22 mouse cellular contexts compared by ENCODE assay signal in the genomic region with DNA sequence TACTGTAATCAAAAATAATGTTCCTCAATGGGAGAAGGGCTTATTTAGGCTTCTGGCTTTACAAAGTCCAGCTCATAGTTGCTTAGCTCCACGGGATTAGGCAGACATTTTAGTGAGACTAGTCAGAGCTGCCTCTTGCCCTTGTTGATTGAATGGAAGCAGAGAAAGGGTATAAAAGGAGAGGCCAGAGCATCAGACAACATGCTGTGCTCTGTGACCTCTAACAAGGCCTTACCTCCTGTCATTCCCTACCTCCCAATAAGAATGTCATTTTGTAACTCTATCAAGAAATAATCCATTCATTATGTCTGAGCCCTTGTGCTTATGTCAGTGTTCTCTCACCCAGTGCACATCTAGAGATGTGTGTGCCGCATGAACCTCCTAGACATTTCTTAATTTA.
DNase-seq lines count a peak whose midpoint lies in the region; ATAC-seq and TF ChIP-seq lines count a peak whose summit lies in the region.
"Had no signal": no experiment of that assay in that cellular context is flagged by ENCODE, and none has a peak within 500 bp of the region (broad histone marks: within the 10 kb centered on the region; RNA-seq: fewer than 3 reads in every experiment).

No protein-coding gene starts in this region.

- ATAC-seq in hindbrain, postnatal 0 days, result no peak
- peak; percentile 82; the same call in 1 of the 2 replicates for ATAC-seq in midbrain, embryonic 12.5 days (ENCODE audit: low FRiP score, low read depth)
- no peak for ATAC-seq in midbrain, embryonic 13.5 days
- ATAC-seq in CD4-positive, CD25-positive, alpha-beta regulatory T cell, adult 4 months, result no peak
- ATAC-seq in megakaryocyte-erythroid progenitor cell, adult 5-6 weeks (replicated peaks; ENCODE audit: low FRiP score, low TSS enrichment, poor library complexity, severe bottlenecking), result no peak
- ATAC-seq: activated CD4-positive, CD25-positive, alpha-beta regulatory T cell, adult 4 months; forebrain, embryonic 16.5 days; hindbrain, embryonic 16.5 days had no signal

- TF ChIP-seq CTCF in hindbrain, postnatal 0 days (IDR thresholded peaks at IDR 0.05; ENCODE audit: low read depth), result no peak
- TF ChIP-seq CTCF in brain, embryonic 14.5 days (IDR thresholded peaks at IDR 0.05; ENCODE audit: borderline replicate concordance, extremely low read depth, insufficient read depth, insufficient read length), result no peak

- DNase-seq in hindbrain, embryonic 10.5 days (ENCODE audit: low spot score), result peak; percentile 9
- no peak for DNase-seq in hindbrain, postnatal 0 days (ENCODE audit: low spot score)
- DNase-seq in brain, embryonic 14.5 days (ENCODE audit: low read depth), result peak; percentile 6
- DNase-seq: adrenal gland, postnatal 14 days; cerebellum, adult 18-20 months; cerebellum, adult 9-11 months; gastrocnemius, postnatal 14 days; heart, adult 2 months; heart, postnatal 14 days; kidney, adult 11 months had no signal

- H3K4me2 ChIP-seq in hindbrain, postnatal 0 days (ENCODE audit: low read depth, low read length), result no peak overlapping the region
- no peak overlapping the region for H3K4me2 ChIP-seq in midbrain, embryonic 12.5 days (replicated peaks)
- H3K4me2 ChIP-seq in midbrain, embryonic 13.5 days (replicated peaks), result no peak overlapping the region
- H3K4me2 ChIP-seq: embryonic facial prominence, embryonic 15.5 days; forebrain, embryonic 12.5 days; heart, embryonic 11.5 days; heart, embryonic 15.5 days had no signal

- TF ChIP-seq POLR2A in brain, embryonic 14.5 days (IDR thresholded peaks at IDR 0.05; ENCODE audit: borderline replicate concordance, extremely low read depth, insufficient read depth, insufficient read length, poor library complexity, severe bottlenecking), result no peak

- H3K9ac ChIP-seq in hindbrain, postnatal 0 days (replicated peaks; ENCODE audit: low read length), result no peak overlapping the region
- no peak overlapping the region for H3K9ac ChIP-seq in midbrain, embryonic 12.5 days (replicated peaks)
- no peak overlapping the region for H3K9ac ChIP-seq in midbrain, embryonic 13.5 days (replicated peaks)
- H3K9ac ChIP-seq: embryonic facial prominence, embryonic 15.5 days; forebrain, embryonic 12.5 days; heart, embryonic 15.5 days had no signal

- H3K27me3 ChIP-seq in hindbrain, embryonic 10.5 days (ENCODE audit: insufficient read depth, poor library complexity, severe bottlenecking), result peaks cover 9% of the 10 kb centered on the region; the same call in 1 of the 2 replicates
- H3K27me3 ChIP-seq in hindbrain, postnatal 0 days (ENCODE audit: insufficient read depth, low read length), result no peaks in the 10 kb centered on the region
- no peaks in the 10 kb centered on the region for H3K27me3 ChIP-seq in midbrain, embryonic 12.5 days
- no peaks in the 10 kb centered on the region for H3K27me3 ChIP-seq in midbrain, embryonic 13.5 days
- H3K27me3 ChIP-seq: embryonic facial prominence, embryonic 15.5 days; forebrain, embryonic 12.5 days; heart, embryonic 15.5 days had no signal

- H3K4me1 ChIP-seq in hindbrain, embryonic 10.5 days (replicated peaks), result peaks cover 6% of the 10 kb centered on the region; the same call in 1 of the 2 replicates
- no peaks in the 10 kb centered on the region for H3K4me1 ChIP-seq in hindbrain, postnatal 0 days (ENCODE audit: insufficient read depth, low read length)
- H3K4me1 ChIP-seq in midbrain, embryonic 12.5 days, result no peaks in the 10 kb centered on the region
- H3K4me1 ChIP-seq in midbrain, embryonic 13.5 days (replicated peaks), result no peaks in the 10 kb centered on the region
- H3K4me1 ChIP-seq: embryonic facial prominence, embryonic 15.5 days; heart, embryonic 15.5 days had no signal

- no peaks in the 10 kb centered on the region for H3K9me3 ChIP-seq in hindbrain, embryonic 10.5 days
- H3K9me3 ChIP-seq in hindbrain, postnatal 0 days (ENCODE audit: low read length), result no peaks in the 10 kb centered on the region
- no peaks in the 10 kb centered on the region for H3K9me3 ChIP-seq in midbrain, embryonic 12.5 days
- H3K9me3 ChIP-seq in midbrain, embryonic 13.5 days, result no peaks in the 10 kb centered on the region
- H3K9me3 ChIP-seq: embryonic facial prominence, embryonic 15.5 days; forebrain, embryonic 12.5 days; heart, embryonic 15.5 days had no signal

- H3K27ac ChIP-seq in hindbrain, embryonic 10.5 days, result no peak overlapping the region
- H3K27ac ChIP-seq in hindbrain, postnatal 0 days, result no peak overlapping the region
- H3K27ac ChIP-seq in midbrain, embryonic 12.5 days (replicated peaks), result no peak overlapping the region
- no peak overlapping the region for H3K27ac ChIP-seq in midbrain, embryonic 13.5 days
- H3K27ac ChIP-seq: embryonic facial prominence, embryonic 15.5 days; forebrain, embryonic 12.5 days; heart, adult 2 months; heart, embryonic 15.5 days had no signal

- no peak overlapping the region for H3K4me3 ChIP-seq in hindbrain, embryonic 10.5 days
- H3K4me3 ChIP-seq in hindbrain, postnatal 0 days (ENCODE audit: low read length), result no peak overlapping the region
- no peak overlapping the region for H3K4me3 ChIP-seq in midbrain, embryonic 12.5 days
- no peak overlapping the region for H3K4me3 ChIP-seq in midbrain, embryonic 13.5 days (replicated peaks)
- H3K4me3 ChIP-seq: embryonic facial prominence, embryonic 15.5 days; erythroblast, embryonic 14.5 days; forebrain, embryonic 12.5 days; heart, adult 2 months; heart, embryonic 15.5 days had no signal

- 36% methylated on average over 2 of the region's 2 CpGs for WGBS in hindbrain, embryonic 10.5 days
- 30% methylated on average over 2 of the region's 2 CpGs for WGBS in hindbrain, postnatal 0 days
- 16% methylated on average over 2 of the region's 2 CpGs for WGBS in midbrain, embryonic 12.5 days
- WGBS in midbrain, embryonic 13.5 days, result 11% methylated on average over 2 of the region's 2 CpGs

- H3K36me3 ChIP-seq in hindbrain, embryonic 10.5 days, result no peaks in the 10 kb centered on the region
- no peaks in the 10 kb centered on the region for H3K36me3 ChIP-seq in hindbrain, postnatal 0 days (ENCODE audit: insufficient read depth, low read length)
- no peaks in the 10 kb centered on the region for H3K36me3 ChIP-seq in midbrain, embryonic 12.5 days
- no peaks in the 10 kb centered on the region for H3K36me3 ChIP-seq in midbrain, embryonic 13.5 days
- H3K36me3 ChIP-seq: embryonic facial prominence, embryonic 15.5 days; forebrain, embryonic 12.5 days; heart, embryonic 15.5 days had no signal
